Mouse (Mus musculus): Measurements from ENCODE around the gene Alg12. TPM values are rescaled to one million over a fixed set of nuclear protein-coding genes. Genes with fewer than 3 reads are reported as not detected.

The Alg12 gene
- polyA plus RNA-seq, 1 experiment from 2014 or later, result 8.8 TPM

DNA sequence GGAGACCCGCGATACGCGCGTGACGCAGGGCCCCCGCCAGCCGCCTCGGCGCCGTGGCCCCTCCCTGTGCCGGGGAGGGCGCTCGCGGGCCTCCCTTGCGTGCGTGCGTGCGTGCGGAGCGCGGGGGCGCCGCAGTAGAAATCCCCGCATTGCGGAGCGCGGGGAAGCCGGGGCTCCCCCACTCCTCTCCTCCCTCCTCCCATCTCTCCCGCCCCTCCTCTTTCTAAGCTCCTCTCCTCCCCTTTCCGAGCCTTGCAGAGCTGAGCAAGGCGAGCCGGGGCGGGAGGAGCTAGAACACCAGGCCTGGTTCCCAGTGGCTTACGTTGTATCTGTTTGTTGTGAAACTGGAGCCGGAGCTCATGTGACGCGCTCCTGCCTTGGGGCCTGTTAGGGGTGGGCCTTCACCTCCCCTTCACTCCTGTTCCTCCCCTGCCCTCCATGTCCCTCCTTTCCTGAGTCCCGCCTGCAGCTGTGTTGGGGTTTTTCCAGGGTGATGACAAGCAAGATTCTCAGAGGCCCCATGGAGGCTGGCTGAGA, 44.6 kb upstream of the Alg12 start:
- WGBS, result under 1% methylated on average over 24 of the region's 39 CpGs
- Histone ChIP-seq H3K27me3 (replicated peaks; ENCODE audit: control insufficient read depth, insufficient read depth, low read length) (no peaks in the 10 kb centered on the region), H3K9ac (ENCODE audit: low read length) (peak overlapping the region; percentile 89), H3K4me2 (ENCODE audit: low read length) (peak overlapping the region; percentile 92), H3K36me3 (ENCODE audit: control insufficient read depth, insufficient read depth, low read length) (peaks cover 31% of the 10 kb centered on the region), H3K4me3 (ENCODE audit: low read depth, low read length) (peak overlapping the region; percentile 88), H3K27ac (ENCODE audit: low read depth, low read length) (peak overlapping the region; percentile 98), H3K9me3 (replicated peaks; ENCODE audit: control insufficient read depth, low read length) (no peaks in the 10 kb centered on the region), H3K4me1 (ENCODE audit: control insufficient read depth, insufficient read depth, low read length) (peaks cover 11% of the 10 kb centered on the region)
- peak; percentile 68 for ATAC-seq
- peak; percentile 96 for DNase-seq (ENCODE audit: low spot score)

DNA sequence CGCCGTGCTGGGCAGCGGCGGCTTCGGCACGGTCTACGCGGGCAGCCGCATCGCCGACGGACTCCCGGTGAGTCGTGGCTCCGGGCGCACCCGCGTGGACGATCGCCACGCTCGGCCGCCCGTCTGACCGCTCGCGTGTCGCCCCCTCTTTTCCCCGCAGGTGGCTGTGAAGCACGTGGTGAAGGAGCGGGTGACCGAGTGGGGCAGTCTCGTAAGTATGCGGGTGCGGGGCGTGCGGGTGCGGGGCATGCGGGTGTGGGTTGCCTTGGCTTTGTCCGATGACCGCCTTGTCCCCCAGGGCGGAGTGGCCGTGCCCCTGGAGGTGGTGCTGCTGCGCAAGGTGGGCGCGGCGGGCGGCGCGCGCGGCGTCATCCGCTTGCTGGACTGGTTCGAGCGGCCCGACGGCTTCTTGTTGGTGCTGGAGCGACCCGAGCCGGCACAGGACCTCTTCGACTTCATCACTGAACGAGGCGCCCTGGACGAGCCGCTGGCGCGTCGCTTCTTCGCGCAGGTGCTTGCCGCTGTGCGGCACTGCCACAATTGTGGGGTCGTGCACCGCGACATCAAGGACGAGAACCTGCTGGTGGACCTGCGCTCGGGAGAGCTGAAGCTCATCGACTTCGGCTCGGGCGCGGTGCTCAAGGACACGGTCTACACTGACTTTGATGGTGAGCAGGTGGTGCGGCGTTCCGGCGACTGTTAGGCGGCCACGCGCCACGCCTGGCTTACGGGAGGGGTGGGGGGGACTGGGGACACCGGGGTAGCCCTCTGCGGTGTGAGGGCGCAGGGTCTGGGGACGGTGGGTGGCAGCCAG, 44.0 kb upstream of the Alg12 start:
- Histone ChIP-seq H3K9ac (ENCODE audit: low read length) (peak overlapping the region; percentile 89), H3K4me1 (ENCODE audit: control insufficient read depth, insufficient read depth, low read length) (peaks cover 11% of the 10 kb centered on the region), H3K27me3 (replicated peaks; ENCODE audit: control insufficient read depth, insufficient read depth, low read length) (no peaks in the 10 kb centered on the region), H3K27ac (ENCODE audit: low read depth, low read length) (peak overlapping the region; percentile 98), H3K4me3 (ENCODE audit: low read depth, low read length) (peak overlapping the region; percentile 88), H3K36me3 (ENCODE audit: control insufficient read depth, insufficient read depth, low read length) (peaks cover 31% of the 10 kb centered on the region), H3K4me2 (ENCODE audit: low read length) (peak overlapping the region; percentile 92), H3K9me3 (replicated peaks; ENCODE audit: control insufficient read depth, low read length) (no peaks in the 10 kb centered on the region)
- under 1% methylated on average over 93 of the region's 98 CpGs for WGBS
- peak; percentile 45 for DNase-seq (ENCODE audit: low spot score)
- ATAC-seq, result peak; percentile 3

DNA sequence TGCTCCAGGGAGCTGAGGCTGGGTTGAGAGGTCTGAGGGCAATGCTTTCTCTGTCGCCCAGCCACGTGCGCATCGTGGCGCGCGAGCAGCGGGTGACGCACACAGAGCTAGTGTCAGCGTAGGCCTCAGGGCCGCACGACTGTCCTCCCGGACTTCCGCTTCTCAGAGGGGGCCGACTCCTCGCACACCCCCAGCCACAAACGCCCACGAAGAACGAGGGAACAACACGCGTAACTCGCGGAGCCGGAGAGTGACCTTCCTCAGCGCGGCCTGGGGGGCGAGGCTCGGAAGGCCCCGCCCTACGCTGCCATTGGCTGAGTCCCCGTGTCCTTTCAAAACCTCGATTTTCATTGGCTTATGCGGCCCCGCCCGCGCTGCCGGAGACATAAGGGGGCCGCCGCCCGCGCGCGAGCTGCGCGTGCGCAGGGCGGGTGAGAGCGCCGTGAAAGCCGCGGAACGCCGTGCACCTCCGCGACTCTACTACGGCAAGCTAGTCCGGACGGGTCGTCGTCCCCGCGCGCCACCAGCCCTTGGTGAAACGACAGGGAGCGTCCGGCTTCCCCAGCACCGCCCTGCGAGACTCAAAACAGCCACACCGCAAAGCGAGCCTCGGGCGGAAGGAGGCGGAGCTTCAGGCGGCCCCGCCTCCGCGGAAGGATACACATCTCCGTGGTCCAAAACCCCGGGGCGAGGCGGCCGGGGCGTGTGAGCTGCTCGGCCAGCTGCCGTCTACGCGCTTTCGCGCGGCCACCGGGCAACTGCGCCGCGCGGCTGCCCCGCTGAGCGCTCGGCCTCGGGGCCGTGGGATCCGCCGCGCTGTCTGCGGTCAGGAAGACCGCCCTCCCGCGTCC, 42.9 kb upstream of the Alg12 start, which contains the start of gene Pim3:
Pim3 (plus strand) TSS at position 415 of the 851 bp plus-strand sequence.
- H3K36me3 ChIP-seq (ENCODE audit: control insufficient read depth, insufficient read depth, low read length), result peaks cover 28% of the 10 kb centered on the region
- H3K4me1 ChIP-seq (ENCODE audit: control insufficient read depth, insufficient read depth, low read length), result peaks cover 11% of the 10 kb centered on the region
- H3K27ac ChIP-seq (ENCODE audit: low read depth, low read length), result peak within 1 kb of the TSS; percentile 98
- ATAC-seq (peak; percentile 88), DNase-seq (ENCODE audit: low spot score) (peak; percentile 99)
- no peaks in the 10 kb centered on the region for H3K9me3 ChIP-seq (replicated peaks; ENCODE audit: control insufficient read depth, low read length)
- H3K27me3 ChIP-seq (replicated peaks; ENCODE audit: control insufficient read depth, insufficient read depth, low read length), result no peaks in the 10 kb centered on the region
- H3K4me3 ChIP-seq (ENCODE audit: low read depth, low read length), result peak within 1 kb of the TSS; percentile 88
- under 1% methylated on average over 99 of the region's 107 CpGs for WGBS
- H3K9ac ChIP-seq (ENCODE audit: low read length), result peak within 1 kb of the TSS; percentile 89
- H3K4me2 ChIP-seq (ENCODE audit: low read length), result peak within 1 kb of the TSS; percentile 92

DNA sequence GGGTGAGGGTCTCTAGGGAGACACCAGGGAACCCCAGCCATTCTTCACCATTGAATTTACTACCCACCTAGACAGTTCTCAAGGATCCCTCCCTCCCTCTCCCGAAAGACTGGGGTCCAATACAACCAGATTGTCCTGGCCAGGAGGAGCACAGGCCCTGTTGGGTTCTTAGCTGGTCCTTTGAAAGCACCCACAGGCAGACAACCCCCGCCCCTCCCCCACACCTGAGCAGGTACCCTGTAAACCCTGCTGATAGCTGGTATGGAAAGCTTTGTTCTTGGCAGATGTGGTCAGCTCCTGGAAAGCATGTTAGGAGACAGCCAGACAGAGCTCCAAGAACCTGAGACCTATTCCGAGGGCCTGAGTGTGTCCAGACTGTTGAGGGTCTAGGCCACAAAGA, 41.7 kb upstream of the Alg12 start:
- Histone ChIP-seq H3K27me3 (replicated peaks; ENCODE audit: control insufficient read depth, insufficient read depth, low read length) (no peaks in the 10 kb centered on the region), H3K4me2 (ENCODE audit: low read length) (no peak overlapping the region), H3K9me3 (replicated peaks; ENCODE audit: control insufficient read depth, low read length) (no peaks in the 10 kb centered on the region), H3K27ac (ENCODE audit: low read depth, low read length) (no peak overlapping the region), H3K36me3 (ENCODE audit: control insufficient read depth, insufficient read depth, low read length) (peaks cover 16% of the 10 kb centered on the region), H3K4me3 (ENCODE audit: low read depth, low read length) (no peak overlapping the region), H3K9ac (ENCODE audit: low read length) (no peak overlapping the region), H3K4me1 (ENCODE audit: control insufficient read depth, insufficient read depth, low read length) (peaks cover 11% of the 10 kb centered on the region)
- 93% methylated on average over 3 of the region's 3 CpGs for WGBS
- ATAC-seq (no peak), DNase-seq (ENCODE audit: low spot score) (no peak)

DNA sequence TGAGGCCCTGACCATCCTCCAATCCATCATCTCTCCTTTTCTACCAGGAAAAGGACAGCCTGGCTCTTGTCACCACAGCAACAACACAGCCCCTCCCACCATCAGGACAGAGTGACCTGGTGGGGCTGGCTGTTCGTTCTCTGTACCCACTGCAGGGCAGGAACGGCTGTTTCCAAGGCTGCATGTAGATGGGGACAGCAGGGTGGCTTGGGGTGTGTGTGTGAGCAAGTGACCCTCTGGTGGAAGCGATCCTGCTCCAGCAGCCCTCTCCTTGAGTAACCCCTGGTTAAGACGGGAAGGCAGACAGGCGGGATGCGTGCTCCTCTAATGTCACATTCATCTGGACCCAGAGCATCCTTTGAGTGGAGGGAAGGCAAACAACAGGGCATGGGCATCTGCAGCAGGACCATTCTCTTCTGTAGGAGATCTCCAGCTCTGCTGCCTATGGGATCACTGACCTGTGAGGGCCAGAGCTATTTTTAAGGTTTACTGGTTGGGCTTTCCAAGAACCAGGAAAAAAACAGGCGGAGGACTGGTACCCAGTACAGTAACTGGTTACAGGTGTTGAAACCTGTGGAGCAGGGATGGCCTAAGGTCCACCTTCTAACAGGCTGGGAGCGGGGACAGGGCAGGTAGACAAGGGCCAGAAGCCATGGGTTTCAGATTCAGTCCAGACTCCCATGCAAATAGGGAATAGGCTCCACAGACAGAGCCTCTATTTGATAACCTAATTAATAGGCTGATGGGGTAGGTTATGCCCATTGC, 40.3 kb upstream of the Alg12 start:
- Histone ChIP-seq H3K36me3 (ENCODE audit: control insufficient read depth, insufficient read depth, low read length) (peaks cover 2% of the 10 kb centered on the region), H3K4me1 (ENCODE audit: control insufficient read depth, insufficient read depth, low read length) (peaks cover 6% of the 10 kb centered on the region), H3K4me2 (ENCODE audit: low read length) (no peak overlapping the region), H3K9me3 (replicated peaks; ENCODE audit: control insufficient read depth, low read length) (no peaks in the 10 kb centered on the region), H3K9ac (ENCODE audit: low read length) (no peak overlapping the region), H3K27ac (ENCODE audit: low read depth, low read length) (no peak overlapping the region), H3K27me3 (replicated peaks; ENCODE audit: control insufficient read depth, insufficient read depth, low read length) (no peaks in the 10 kb centered on the region), H3K4me3 (ENCODE audit: low read depth, low read length) (no peak overlapping the region)
- DNase-seq (ENCODE audit: low spot score) (no peak), ATAC-seq (no peak)
- WGBS, result 71% methylated on average over 8 of the region's 8 CpGs

DNA sequence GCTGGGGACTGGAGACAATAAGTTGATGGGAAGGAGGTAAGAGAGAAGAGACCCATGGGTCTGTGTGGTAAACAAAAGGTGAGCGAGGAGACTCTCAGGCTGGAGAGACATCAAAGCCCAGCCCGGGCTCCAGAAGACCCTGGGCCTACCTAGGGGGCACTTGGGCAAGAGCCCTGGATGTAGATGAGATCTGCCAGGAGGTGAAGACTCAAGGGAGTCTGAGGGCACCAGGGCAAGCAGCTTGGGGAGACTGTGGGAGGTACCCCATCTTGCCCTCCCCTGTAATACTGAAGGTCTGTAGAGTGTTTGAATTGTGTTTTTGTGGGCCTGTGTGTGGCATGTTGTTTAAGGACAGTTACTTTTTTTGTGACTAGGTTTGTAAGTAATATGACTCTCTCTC, 39.6 kb upstream of the Alg12 start:
- 78% methylated on average over 2 of the region's 2 CpGs for WGBS
- H3K36me3 ChIP-seq (ENCODE audit: control insufficient read depth, insufficient read depth, low read length), result no peaks in the 10 kb centered on the region
- H3K4me3 ChIP-seq (ENCODE audit: low read depth, low read length), result no peak overlapping the region
- no peak overlapping the region for H3K9ac ChIP-seq (ENCODE audit: low read length)
- H3K9me3 ChIP-seq (replicated peaks; ENCODE audit: control insufficient read depth, low read length), result no peaks in the 10 kb centered on the region
- H3K27ac ChIP-seq (ENCODE audit: low read depth, low read length), result no peak overlapping the region
- H3K4me1 ChIP-seq (ENCODE audit: control insufficient read depth, insufficient read depth, low read length), result peaks cover 4% of the 10 kb centered on the region
- no peak for ATAC-seq
- DNase-seq (ENCODE audit: low spot score), result no peak
- no peak overlapping the region for H3K4me2 ChIP-seq (ENCODE audit: low read length)
- H3K27me3 ChIP-seq (replicated peaks; ENCODE audit: control insufficient read depth, insufficient read depth, low read length), result no peaks in the 10 kb centered on the region

DNA sequence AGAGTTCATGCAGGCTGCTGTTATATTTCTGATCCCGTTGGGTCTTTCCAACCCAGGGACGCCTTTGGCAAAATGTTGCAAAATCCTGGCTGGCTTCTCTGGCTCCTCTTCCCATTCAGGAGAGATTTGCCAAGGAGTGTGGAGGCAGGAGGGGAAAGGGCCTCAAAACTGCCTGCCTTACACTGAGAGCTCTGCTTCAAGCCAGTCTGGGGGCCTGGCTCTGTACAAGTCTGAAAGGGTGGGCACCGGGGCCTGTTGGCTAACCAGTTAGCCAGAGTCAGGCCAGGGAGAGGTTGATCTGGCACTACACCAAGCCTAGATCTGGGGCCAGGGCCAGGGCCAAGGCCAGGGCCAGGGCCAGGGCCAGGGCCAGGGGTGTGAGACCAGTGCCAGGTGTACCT, 39.0 kb upstream of the Alg12 start:
- Histone ChIP-seq H3K27ac (ENCODE audit: low read depth, low read length) (no peak overlapping the region), H3K9me3 (replicated peaks; ENCODE audit: control insufficient read depth, low read length) (no peaks in the 10 kb centered on the region), H3K36me3 (ENCODE audit: control insufficient read depth, insufficient read depth, low read length) (no peaks in the 10 kb centered on the region), H3K4me2 (ENCODE audit: low read length) (no peak overlapping the region), H3K27me3 (replicated peaks; ENCODE audit: control insufficient read depth, insufficient read depth, low read length) (no peaks in the 10 kb centered on the region), H3K9ac (ENCODE audit: low read length) (no peak overlapping the region), H3K4me3 (ENCODE audit: low read depth, low read length) (no peak overlapping the region), H3K4me1 (ENCODE audit: control insufficient read depth, insufficient read depth, low read length) (peaks cover 4% of the 10 kb centered on the region)
- 81% methylated on average over 3 of the region's 3 CpGs for WGBS
- ATAC-seq (no peak), DNase-seq (ENCODE audit: low spot score) (no peak)

DNA sequence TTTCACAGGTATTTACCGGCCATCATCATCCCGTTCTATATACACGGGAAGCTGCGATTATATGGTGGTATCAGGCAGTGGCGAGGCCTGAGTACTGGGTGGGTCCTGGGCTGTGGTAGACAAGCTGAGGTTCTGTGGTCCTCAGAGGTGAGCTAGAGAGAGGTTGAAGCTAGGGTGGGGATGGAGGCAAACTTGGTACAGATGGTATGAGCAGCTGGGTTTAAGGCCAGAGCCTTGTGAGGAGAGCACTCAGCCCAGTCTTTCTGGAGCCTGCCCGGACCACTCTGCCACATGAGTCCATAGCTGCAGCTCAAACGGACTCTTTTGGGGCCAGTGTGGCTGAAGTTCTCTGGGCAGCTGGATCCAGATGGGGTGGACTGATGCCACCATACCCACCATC, 38.2 kb upstream of the Alg12 start:
- Histone ChIP-seq H3K27me3 (replicated peaks; ENCODE audit: control insufficient read depth, insufficient read depth, low read length) (no peaks in the 10 kb centered on the region), H3K9ac (ENCODE audit: low read length) (no peak overlapping the region), H3K9me3 (replicated peaks; ENCODE audit: control insufficient read depth, low read length) (no peaks in the 10 kb centered on the region), H3K4me3 (ENCODE audit: low read depth, low read length) (no peak overlapping the region), H3K36me3 (ENCODE audit: control insufficient read depth, insufficient read depth, low read length) (no peaks in the 10 kb centered on the region), H3K4me2 (ENCODE audit: low read length) (no peak overlapping the region), H3K4me1 (ENCODE audit: control insufficient read depth, insufficient read depth, low read length) (peaks cover 4% of the 10 kb centered on the region; the same call in 1 of the 2 replicates), H3K27ac (ENCODE audit: low read depth, low read length) (no peak overlapping the region)
- WGBS, result 91% methylated on average over 7 of the region's 7 CpGs
- no peak for DNase-seq (ENCODE audit: low spot score)
- ATAC-seq, result no peak

All from forebrain, embryonic 14.5 days (tissue).